Mouse (Mus musculus): ENCODE measurements around the gene Ushbp1.
"Not testable (repeated sequence)": the region's sequence is repeated elsewhere in the genome, so short reads cannot be mapped to it uniquely, and the experiment has no call there.

- TF ChIP-seq E2F4 (IDR thresholded peaks at IDR 0.05; ENCODE audit: borderline replicate concordance, low read depth, low read length); KAT2A (conservative IDR thresholded peaks at IDR 0.05; ENCODE audit: low read depth, low read length); CTCF (IDR thresholded peaks at IDR 0.05 in 2 of 3, conservative IDR thresholded peaks at IDR 0.05 in 1 of 3; ENCODE audit: control insufficient read depth in 1 of 3, insufficient read depth in 1 of 3, low read depth in 2 of 3, low read length in 3 of 3, poor library complexity in 1 of 3, severe bottlenecking in 1 of 3); MAX (IDR thresholded peaks at IDR 0.05; ENCODE audit: low read length); EP300 (IDR thresholded peaks at IDR 0.05; ENCODE audit: low read depth in 1 of 2, low read length in 2 of 2); TAL1 (IDR thresholded peaks at IDR 0.05; ENCODE audit: low read length); GATA1 (IDR thresholded peaks at IDR 0.05; ENCODE audit: low read depth, low read length); ELF1 (IDR thresholded peaks at IDR 0.05; ENCODE audit: low read depth, low read length): not testable (repeated sequence)
Measured at GRCm38 (mm10) chr8:71432935-71433334, 37.3 kb upstream of the Ushbp1 start.

Data from MEL (cell line).